Mouse (Mus musculus) T-helper 2 cell (primary cell): ENCODE measurements at regions not wholly inside any gene's neighbourhood (a gene's known extent, or its start where the extent isn't known, plus 50 kb on each side); places are given as distances from the start of the nearest gene placed in this dataset.
"Not testable (repeated sequence)": the region's sequence is repeated elsewhere in the genome, so short reads cannot be mapped to it uniquely, and the experiment has no call there.

Experiments used
- in situ Hi-C: fragments of 300-600 bp; cut with MboI, MseI; formaldehyde crosslinking; loops from one replicate; pipeline ENCODE4 v1.15.1; 2025; ENCODE audit warnings: high pct_unique_total_duplicates

DNA sequence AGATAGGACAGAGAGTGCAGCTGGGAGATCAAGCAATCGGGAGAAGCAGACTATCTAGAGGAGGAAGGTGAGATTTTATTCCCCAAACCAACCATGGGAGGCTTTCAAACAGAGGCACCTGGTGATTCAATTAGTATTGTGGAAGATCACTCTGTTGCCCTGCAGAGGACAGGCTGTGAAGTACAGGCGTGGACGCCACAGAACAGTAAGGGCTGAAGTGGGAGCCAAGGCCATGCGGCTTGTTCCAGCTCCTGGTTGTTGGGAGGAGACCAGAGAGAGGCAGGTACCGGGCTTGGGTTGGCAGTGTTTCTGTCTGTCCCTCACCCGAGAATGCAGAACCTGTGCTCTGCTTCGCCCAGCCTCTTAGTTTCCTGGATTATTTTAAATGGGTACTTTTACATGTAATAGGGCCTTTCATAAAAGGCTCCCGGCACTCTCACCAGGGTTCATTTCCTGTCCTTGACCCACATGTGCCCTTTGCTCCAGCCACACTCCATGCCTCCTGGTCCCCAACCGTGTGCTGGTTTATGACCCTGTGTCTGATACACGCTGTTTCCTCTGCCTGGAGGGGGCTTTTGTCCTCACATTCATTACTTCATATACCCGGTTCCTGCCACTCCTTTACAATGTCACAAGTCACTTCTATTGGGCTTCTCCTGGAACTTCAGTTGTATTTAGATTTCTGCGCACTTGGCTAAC is 58.3 kb downstream of the Vcpkmt start:
- in situ Hi-C loops, result no loop called here

DNA sequence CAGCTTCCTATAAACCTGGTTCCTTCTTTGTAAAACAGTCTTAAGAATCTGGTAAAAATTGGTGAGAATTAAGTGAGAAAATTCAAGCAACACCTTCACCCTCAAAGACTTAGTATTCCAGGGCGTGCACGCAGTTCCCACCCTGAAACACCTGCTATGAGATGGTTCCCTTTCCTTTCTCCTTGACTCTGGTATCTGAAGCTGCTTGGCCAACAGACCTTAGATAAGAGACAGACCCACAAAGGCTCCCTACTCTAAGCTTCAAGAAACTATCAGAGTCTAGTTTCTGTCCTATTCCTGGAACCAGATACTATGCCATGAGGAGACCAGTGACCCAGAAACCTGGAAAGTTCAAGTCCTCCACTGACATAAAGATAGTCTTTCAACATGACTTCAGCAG is 63.0 kb downstream of the Vcpkmt start:
- in situ Hi-C loops, result no loop called here

DNA sequence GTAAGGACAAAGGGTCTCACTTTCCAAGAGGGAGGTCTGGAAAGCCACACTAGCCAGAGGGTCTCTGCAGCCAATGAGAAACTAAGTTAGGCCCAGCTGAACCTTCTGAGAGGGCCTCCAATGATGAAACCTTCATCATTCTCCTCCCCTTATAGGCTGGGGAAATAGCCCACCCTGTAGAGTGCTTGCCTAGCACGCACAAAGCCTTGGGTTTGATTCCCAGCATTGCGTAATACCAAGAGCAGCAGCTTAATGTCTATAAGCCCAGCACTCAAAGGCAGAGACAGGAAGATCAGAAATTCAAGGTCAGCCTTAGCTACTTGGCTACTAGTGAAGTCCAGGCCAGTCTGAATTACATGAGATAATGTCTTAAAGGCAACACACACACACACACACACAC is 63.8 kb downstream of the Vcpkmt start:
- in situ Hi-C loops, result no loop called here

DNA sequence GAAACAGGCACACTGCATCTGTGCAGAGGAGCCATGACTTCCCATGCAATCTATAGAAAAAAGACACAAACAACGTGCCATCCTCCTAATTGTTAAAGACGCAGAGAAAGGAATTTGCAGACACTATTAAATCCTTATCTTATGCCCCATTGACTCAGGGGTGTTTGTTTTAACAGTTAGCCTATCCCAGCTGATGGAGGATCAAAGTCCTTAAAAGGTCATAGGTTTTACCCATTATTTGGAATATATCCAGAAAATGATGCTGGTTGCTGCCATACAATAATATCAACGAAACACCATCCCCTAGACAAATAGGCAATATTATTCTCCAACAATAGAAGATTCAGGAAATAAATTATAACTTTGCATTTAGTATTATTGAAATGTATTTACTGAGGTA is 65.2 kb downstream of the Vcpkmt start:
- in situ Hi-C loops, result no loop called here

DNA sequence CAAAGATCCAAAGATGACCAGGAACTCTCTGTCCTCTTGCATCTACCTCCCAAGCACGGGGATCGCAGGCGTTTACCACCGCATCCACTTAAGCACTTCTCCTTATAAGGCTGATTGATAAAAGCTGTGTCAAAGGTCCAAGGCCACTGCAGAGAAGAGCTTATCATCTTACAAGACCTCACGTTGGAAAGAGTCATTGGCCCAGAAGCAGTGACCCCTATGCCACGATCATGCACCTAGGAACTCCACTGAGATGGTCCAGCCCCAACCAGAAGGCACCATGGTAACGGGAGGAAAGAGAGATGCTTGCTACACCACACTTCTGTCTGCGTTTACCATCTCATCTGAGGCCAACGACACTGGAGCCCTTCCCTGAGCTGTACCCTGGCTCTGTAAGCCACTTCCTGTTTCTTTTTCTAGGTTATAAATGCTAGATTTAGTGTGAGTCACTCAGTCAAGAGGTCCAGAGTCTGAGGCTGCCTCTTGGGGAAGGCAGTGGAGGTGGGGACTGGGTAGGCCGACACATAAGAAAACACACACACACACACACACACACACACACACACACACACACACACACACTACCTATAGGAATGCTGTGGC is 66.4 kb downstream of the Vcpkmt start:
- in situ Hi-C loops, result no loop called here

DNA sequence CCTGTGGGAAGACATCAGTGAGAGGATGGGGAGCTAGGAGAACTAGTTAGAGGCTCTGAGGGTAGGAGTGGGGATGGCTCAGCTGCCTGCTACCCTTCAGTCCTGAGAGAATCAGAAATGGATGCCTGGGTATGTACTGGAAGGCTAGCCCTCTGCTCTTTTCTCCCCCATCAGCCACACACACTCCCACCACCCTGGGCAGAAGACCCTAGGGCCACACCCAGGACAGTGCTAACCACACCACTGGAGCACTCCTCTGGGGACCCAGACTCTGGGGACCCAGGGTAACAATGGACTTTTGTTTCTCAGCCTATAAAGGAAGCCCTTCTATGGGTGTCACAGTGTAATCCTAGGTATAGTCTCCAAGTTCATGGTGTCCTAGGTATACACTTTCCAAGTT is 67.0 kb downstream of the Vcpkmt start:
- in situ Hi-C loops, result no loop called here

DNA sequence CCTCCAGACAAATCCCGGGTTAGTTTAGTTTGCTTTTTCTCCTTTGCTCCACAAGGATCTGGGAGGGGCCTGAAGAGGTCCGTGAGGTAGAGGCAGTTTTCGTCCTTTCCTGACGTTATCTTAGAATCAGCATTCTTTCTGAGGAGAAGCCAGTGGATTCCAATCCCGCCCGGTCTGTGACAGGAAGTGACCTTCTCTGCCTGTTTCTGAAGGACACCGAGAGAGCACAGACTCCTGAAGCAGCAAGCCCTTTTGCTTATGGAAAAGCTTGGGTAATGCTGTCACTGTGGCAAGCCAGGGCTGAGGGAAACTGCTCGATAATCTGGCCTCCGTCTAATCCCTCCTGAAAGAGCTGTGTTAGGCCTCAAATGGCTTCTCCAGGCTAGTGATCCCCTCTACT is 67.7 kb downstream of the Vcpkmt start:
- in situ Hi-C loops, result no loop called here

DNA sequence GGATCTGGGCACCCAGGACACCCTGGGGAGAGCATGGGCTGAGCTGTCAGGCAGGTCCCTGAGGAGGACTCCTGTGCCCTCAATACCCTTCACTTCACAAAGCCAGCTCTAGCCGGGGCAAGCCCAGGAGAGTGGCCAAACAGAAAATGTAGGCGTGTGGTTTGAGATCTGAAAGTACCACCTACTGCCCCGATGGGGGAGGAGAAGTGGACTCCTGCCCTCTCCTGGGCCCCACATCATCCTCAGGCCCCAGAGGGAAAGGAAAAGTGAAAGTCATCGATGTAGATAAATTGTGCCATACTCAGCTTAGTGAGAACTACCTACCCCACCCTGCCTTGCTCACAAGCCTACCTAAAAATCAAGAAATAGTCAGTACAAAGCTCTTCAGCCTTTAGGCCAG is 69.7 kb downstream of the Vcpkmt start:
- in situ Hi-C loops, result loop anchor here (5.0 kb wide), 1 partner anchor 56 kb away; no protein-coding TSS in a partner anchor

DNA sequence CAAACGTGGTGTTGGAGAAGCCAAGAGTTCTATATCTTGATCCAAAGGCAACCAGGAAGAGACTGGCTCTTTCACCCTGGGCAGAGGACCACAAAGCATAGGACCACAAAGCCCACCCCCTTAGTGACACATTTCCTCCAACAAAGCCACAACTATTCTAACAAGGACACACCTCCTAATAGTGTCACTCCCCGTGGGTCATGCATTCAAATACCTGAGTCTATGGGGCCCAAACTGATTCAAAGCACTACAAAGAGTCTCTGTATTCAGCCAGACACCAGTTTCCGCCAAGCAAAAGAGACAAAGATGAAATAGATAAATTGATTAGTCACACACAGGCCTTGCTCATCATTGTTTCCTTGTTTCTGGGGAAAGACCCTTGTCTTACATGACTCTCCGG is 72.1 kb downstream of the Vcpkmt start:
- in situ Hi-C loops, result loop anchor here (5.0 kb wide), 1 partner anchor 53 kb away; no protein-coding TSS in a partner anchor

DNA sequence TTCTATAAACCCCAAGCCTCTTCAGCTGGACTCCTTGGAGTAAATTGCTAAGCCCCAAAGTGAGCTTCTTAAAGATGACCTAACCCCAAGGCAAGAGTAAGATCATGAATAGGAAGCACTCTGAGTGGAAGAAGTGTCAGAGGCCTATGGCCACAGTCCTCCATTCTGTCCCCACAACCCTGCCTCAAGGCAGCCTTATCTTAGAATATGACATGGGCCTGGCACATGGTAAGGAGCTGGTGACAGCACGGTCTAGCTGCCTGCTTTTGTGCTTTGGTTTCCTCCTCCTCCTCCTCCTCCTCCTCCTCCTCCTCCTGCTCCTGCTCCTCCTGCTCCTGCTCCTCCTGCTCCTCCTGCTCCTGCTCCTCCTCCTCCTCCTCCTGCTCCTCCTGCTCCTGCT is 73.6 kb downstream of the Vcpkmt start:
- in situ Hi-C loops, result not testable (repeated sequence)

DNA sequence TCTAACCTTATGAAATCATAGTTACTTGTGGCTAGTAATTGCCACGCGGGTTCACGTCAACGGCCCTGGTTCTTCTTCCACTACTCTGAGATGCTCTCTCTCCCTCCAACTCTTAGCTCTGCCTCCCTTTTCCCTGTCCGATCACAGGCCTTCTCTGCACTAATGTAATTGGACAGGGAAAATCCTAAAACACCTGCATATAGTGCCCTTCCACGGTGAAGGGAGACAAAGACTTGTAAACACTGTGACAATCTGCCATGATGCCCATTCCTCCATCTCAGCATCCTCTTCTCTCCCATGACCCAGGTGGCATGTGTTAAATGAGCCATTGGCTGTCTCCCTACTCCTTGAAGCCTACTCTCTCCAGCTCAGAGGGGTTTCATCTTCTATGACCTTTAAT is 74.9 kb downstream of the Vcpkmt start:
- in situ Hi-C loops, result no loop called here

DNA sequence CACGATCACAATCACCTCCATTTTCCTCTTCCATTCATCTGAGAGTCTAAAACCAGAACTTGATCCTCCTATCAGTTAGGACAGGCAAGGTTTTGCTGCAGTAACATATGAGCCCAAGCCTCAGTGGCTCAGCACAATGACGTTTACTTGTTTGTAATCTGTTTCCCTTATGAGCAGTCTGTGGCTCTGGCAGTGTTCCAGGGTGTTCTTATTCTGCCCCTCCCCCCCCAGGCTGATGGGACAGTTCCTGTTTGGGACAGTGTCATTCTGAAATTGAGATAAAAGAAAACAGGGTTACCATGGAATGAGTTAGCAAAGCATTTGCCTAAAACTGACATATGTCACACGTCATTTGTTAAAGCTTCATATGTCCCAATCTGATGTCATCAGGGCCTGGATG is 75.5 kb downstream of the Vcpkmt start:
- in situ Hi-C loops, result no loop called here

DNA sequence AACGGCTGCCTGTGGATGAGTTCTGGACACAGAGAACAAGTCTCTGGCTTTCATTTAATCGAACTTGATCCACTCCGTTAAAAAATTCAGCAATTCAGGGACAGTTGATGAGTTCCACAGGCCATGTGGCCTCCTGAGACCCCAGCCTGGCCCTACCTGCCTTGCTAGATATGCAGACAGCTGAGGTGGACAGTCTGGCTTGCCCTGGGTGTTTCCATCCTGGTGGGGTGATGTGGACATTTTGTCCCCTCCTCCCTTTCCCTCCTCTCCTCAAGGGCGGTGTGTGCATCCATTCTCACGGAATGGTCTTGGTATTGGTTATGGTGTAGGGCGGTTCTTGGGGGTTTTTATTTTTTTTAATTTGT is 80.1 kb downstream of the Vcpkmt start:
- in situ Hi-C loops, result no loop called here

DNA sequence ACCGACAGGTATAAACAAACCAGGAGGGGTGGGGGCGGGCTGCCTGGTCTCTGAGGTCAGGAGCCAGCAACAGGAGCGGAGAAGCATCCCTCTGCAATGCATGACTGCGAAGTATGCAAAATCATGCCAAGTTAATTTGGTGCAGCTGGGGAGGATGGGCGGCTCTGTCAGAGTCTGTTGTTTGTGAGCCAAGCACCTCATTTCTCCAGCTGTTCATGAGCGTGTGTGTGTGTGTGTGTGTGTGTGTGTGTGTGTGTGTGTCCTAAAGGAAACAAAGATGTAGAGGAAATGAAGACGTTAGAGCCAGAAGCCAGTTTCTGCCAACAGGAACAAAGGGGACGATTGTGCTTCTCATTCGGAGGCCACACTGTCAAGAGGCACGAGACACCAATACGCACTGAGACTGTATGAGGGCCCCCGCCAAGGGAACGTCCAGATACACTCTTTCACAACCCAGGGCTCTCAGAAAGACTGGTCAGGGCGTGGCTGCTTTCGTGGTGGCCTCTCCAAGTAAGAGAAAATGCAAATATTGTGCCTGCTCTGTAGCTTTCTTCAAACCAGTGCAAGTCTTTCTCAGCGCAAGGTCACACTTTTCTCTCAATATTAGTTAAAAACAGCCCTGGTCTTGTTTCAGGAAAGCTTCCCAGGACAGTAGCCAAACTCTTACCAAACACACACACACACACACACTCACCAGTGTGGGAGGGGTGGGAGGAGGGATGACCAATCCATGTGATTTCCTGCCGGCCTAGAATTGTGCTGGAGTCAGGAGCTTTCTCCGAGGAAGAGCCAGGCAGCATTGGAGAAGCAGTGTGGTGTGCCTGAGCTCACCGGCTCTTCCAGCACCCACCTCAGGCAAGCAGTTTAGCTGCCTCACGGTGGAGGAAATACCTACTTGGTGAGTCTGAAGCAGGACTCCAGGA is 80.8 kb downstream of the Vcpkmt start:
- in situ Hi-C loops, result no loop called here

DNA sequence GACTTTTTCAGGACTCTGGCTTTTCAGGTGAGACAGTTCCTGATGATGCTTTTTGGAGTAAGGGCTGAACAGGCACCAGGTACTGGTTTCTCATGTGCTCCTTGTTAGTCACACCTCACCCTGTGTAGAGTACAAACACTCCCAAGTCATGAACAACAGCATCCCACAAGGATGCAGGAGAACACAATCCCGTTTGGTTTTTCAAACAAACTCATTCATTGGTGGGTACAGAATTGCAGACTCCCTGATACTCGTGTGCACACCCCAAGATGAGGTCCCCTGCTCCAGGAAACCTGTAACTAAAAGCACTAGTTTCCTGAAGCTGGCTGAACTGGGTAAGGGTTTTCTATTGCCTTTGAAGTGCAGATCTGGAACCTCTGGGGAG is 81.5 kb downstream of the Vcpkmt start:
- in situ Hi-C loops, result no loop called here

DNA sequence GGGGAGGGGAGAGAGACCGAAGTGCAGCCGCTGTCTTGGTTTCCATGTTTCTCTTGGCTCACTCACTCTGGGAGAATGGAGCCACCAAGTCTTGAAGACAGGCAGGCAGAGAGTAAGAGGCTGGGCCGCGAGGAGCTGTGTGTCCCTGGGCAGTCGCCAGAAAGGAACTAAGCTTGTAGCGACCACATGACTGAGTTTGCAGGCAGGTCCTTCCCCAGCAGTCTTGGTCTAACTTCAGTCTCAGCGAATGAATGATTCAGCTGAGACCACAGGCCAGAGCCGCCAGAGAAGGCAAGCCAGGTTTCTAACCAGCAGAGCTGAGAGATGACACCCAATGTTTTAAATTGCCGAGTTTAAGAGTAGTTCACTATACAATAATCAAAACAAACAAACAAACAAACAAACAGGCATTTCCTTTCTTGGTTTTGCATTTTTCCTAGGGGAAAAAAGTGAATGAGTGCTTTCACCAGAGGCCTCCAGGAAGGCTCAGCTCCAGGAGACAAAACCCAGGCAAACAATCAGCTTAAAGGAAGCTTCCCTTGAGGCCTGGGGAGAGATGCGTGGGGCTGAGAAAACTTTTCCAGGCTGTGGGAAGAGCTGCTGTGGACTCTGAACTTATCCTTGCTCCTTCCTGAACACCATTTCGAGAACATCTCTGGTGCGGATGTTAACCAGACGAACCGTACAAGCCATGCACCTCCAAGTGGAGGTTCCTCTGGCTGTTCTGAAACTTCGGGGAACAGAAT is 82.1 kb downstream of the Vcpkmt start:
- in situ Hi-C loops, result no loop called here

DNA sequence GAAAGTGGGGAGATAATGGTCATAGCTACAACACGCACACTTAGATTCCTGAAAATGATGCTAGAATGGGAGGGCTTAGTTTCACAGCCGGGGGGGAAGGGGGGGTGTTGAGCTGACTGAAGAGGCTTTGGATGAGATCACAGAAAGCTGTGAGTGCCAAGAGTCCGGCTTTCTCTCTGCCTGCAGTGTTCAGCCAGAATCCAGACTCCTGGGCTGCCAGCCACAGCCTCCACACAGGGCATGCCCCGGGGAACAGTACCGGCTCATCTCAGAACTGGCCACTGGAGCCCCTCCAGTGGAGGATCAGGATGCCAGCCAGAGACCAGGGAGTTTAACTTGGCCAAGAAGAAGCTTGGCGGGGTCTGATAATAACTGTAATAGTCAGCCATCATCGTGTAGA is 85.7 kb downstream of the Vcpkmt start:
- in situ Hi-C loops, result no loop called here

DNA sequence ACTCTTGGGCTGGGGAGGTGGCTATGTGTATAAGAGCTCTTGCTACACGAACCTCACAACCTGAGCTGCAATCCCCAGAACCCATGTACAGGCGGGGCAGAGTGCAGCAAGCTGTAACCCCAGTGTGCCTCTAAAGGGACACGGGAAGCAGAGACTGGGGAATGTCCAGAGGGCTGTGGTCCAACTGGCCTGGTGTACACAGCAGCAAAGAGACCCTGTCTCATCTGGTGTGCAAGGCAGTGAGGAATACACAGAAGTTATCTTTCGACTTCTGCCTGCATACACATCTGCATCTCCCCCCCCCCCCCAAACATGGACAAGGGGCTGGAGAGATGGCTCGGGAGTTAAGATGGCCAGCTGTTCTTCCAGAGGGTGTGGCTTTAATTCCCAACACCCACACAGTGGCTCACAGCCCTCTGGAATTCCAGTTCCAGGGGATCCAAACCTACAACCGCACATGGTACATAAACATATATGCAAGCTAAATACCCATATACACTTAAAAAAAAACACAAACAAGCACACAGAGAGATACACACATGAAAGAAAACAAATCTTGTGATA is 86.4 kb downstream of the Vcpkmt start:
- in situ Hi-C loops, result no loop called here

DNA sequence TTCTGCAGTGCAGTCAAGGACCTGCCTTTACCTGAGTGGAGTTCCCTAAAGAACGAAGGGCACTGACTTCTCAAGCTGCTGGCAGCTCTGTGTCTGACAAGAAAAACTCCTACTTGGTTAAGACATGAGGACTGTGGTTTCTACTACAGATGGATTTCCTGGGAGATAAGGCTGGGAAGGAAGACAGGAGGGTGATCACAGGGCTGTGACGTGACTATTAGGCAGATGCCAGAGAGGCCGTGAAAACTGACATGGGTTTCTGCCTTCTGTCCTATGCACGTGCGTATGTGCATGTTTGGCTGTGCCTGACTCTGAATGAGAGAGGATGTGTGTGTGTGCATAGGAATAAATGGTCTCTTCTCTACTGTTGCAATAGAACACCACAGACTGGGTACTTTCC is 87.1 kb downstream of the Vcpkmt start:
- in situ Hi-C loops, result no loop called here

DNA sequence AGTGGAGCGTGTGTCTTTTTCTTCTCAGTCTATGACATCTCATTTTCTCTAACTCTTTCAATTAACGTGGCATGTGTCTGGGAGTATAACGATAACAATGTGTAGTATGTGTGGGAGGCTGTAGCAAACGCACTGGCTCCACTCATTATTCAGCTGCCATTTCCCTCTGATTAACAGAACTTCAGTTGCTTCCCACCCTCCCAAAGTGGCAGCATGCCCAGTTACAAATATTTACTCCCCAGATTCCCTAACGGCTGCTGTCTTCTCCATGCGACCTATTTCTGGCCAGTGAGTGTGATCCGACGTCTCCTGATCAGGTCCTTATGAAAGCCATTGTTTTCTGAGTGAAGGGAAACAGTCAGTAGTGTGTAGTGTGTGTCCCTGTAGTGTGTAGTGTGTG is 88.2 kb downstream of the Vcpkmt start:
- in situ Hi-C loops, result no loop called here

DNA sequence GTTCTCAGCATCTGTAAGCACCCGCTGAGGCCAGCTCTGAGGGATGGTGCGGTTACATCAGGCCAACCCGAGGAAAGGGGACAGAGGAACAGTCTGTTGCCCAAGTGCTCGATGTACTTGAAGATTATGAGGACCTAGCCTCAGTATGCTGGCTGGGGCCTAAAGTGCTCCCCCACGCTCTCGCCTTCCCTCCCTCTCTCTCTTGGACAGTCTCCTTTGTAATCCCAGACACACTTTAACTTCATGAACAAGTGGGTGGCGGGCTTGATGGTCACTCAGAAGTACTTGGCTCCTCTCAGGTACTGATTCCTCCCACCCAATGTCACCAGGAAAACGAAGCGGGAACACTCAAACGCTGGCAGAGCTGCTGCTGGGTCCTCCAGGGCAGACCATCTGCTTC is 93.1 kb downstream of the Vcpkmt start:
- in situ Hi-C loops, result no loop called here

DNA sequence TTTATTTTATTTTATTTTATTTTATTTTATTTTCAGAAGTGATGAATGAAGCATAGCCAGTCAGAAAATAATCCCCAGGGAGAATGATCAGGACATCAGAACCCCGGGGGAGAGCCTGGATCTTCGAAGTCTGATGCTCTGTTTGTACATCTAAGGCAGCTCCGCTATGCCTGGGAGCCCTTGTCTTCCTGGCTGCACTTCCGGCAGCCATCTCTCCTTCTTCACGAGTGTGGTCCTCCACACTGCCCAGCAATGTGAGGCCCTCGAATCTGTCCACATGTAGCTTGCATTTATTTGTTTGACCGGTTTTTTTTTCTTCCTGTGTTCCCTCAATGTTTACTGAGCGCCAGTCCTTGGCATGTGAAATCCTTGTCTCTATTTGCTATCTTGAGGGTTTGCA is 95.9 kb downstream of the Vcpkmt start:
- in situ Hi-C loops, result no loop called here
